Mouse (Mus musculus) lung, postnatal 10 days (tissue): ENCODE measurements at regions not wholly inside any gene's neighbourhood (a gene's known extent, or its start where the extent isn't known, plus 50 kb on each side); places are given as distances from the start of the nearest gene placed in this dataset.

Experiments used
- DNase-seq: peaks from one replicate; pipeline ENCODE4 v3.0.0; 2021

GRCm38 (mm10) chr10:99376430-99376829 is 113.4 kb downstream of the Dusp6 start:
- DNase-seq: peak; percentile 47

DNA sequence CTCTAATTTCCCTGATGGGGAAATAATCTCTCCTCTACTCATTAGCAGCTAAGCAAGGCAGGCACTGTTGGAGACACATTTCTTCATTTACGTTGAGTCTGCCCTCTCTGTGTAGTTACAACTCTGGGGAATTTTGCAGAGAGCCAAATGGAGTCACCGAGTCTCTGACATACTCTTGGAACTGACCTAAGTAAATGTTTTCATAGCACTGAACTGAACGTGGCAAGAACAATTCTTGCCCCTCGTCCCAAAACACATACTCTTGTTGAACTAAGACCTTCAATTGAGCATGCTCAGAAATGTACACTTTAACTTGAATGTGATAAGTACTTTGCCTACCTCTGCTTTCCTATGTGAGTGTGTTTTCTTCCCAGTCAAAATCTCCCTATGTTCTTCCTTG is 114.5 kb downstream of the Dusp6 start:
- no peak for DNase-seq

- no peak for DNase-seq
Observed at GRCm38 (mm10) chr10:99379156-99379555, 116.1 kb downstream of the Dusp6 start.

- no peak for DNase-seq
Observed at GRCm38 (mm10) chr10:99380170-99380569, 117.1 kb downstream of the Dusp6 start.

- peak; percentile 13 for DNase-seq
Observed at GRCm38 (mm10) chr10:99383028-99383427, 120.0 kb downstream of the Dusp6 start.

DNA sequence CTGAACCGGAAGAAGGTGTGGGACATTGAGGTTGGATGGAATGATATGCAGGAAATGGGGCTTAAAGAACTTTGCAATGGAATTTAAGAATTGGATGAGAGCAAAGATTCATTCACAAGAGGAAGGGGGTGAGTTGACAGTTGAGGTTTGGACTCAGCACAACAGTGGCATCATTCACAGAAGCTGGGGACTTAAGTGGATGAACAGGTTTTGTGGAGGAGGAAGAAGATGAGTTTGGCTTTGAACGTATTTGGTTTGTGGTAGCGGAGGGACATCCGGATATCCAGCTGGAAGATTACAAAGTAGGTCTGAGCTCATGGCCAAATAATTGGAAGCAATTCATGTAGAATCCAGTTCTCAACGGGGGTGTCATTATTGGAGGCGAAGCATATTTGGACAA is 121.3 kb downstream of the Dusp6 start:
- DNase-seq: no peak

DNA sequence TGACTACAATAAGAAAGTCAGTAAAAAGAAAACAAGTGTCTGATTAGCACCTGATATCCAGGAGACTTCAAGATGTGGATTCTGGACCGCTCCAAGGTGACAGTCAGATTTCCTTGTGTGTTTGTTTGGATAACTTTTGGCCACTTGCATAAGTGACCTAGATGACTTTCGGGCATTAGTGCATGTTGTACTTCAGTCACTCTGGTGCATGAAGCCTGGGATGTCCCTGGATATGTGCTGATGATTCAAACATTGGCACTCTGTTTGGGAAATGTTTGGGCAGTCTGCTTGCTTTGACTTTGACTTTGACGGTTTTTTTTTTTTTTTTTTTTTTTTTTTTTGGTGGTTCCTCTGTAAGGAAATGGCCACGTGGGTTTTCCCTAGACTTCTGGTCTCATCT is 121.8 kb downstream of the Dusp6 start:
- DNase-seq: no peak

- no peak for DNase-seq
Observed at GRCm38 (mm10) chr10:99385854-99386253, 122.8 kb downstream of the Dusp6 start.

- DNase-seq: no peak
Observed at GRCm38 (mm10) chr10:99388526-99388925, 125.5 kb downstream of the Dusp6 start.

DNA sequence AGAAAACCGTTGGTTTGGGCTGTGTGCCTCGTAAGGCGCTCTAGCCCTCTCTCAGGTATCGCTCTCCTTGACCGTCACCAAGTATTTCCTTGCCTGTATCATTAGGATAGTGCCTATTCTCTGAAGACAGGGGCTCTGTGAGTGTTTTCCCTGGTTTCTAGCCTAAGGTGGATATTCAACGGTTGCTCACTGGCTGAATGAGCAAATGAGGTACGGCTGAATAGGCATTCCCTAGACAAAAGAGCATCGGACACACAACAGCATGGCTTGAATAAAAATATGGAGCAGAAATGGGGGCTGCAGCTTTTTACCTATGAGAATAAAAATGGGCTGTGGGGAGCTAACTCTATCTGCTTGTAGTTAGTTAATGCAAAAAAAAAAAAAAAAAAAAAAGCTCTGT is 126.0 kb downstream of the Dusp6 start:
- DNase-seq: no peak

DNA sequence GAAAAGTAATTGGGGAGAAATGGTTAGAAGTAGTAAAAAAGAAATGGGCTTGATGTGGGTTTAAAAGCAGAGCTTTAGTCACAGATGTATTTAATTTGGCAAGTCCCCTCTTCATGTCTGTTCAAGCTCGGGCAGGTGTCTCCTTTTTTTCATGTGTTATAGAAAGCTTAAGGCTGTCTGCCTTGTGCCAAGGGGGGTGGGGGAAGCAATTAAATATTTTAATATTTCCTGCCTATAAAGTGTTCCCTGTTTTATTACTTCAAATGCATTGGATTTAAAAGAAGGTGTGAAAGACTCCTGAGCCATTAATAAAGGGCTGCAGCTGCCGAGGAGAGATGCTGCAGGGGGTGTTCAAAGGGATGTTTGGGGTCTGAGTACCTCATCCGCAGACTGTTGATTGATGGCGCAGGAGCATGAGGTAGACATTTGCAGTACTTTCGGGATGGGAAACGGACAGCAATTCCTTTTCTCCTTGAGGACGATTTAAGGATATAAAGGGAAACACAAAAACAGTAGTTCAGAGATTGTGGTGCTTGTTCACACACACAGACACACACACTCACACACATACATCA is 127.7 kb downstream of the Dusp6 start:
- DNase-seq: no peak

- no peak for DNase-seq
Observed at GRCm38 (mm10) chr10:99391725-99392124, 128.7 kb downstream of the Dusp6 start.

DNA sequence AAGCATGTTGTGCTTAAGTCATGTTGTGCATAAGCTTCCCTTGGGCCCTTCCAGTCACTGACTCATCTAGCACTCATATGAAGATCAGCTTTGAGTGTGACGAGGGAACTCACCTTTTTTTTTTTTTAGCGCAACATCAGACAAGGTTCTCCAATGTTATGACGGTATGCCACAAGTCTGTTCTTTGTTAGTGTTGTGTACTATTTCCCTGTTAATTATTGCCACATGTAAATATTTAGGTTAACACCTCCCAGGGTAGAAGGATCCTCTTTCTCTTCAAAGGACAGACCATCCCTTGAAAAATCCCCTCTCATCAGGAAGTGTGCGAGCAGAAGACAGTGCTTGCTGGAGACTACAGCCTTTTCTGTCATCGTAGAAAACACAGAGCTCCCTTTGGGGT is 129.9 kb downstream of the Dusp6 start:
- no peak for DNase-seq

DNA sequence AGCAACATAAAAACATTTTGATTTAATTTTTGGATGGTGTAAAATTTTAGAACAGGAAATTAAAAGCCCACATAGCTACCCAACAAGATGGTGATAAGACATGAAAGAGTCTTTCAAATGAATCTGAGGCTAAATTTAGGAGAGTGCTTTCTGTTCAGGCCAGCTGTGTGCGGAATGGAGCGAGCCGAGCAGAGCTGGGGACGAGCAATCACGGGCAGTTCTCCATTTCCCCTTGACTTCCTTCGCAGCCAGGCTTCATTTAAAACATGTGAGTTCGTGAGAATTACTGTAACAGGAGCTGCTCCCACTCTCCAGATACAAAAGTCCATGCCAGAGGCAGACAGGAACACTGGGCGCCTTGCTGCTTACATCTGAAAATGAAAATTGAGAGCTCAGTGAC is 130.5 kb downstream of the Dusp6 start:
- no peak for DNase-seq

DNA sequence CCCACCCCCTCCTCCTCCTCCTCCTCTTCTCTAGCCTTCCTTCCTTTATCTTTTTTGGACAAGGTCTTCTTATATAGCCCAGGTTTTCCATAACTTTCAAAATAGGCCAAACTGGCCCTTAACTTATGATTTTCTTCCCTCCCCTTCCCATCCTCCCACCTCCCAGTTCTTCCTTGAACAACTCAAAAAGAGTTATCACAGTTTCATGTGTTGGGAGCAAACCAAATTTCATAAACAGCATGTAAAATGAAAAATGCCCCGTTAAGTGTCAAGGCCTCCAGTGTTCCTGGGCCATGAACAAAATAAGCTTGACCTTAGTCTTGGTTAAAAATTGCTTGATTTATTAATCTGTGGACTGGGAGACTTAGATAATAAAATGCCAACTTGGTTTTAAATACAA is 132.4 kb downstream of the Dusp6 start:
- no peak for DNase-seq

- DNase-seq: no peak
Observed at GRCm38 (mm10) chr10:99396630-99397029, 133.6 kb downstream of the Dusp6 start.

GRCm38 (mm10) chr10:99400076-99400475 is 137.0 kb downstream of the Dusp6 start:
- DNase-seq: no peak

DNA sequence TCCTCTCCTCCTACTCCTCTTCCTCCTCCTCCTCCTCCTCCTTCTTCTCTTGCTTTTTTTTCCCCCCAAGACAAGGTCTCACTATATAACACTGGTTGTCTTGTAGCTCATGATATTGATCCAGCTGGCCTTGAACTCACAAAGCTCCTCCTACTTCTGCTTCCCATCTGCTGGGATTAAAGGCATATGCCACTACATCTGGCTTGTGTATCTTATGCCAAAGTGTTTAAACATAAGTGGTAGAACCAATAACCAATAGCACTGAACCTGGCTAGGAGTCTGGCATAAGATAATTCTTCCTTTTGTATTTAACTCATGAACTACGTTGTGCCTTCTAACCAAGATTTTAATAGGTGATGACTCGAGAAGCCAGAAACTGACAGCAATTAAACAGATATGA is 143.7 kb downstream of the Dusp6 start:
- DNase-seq: no peak

DNA sequence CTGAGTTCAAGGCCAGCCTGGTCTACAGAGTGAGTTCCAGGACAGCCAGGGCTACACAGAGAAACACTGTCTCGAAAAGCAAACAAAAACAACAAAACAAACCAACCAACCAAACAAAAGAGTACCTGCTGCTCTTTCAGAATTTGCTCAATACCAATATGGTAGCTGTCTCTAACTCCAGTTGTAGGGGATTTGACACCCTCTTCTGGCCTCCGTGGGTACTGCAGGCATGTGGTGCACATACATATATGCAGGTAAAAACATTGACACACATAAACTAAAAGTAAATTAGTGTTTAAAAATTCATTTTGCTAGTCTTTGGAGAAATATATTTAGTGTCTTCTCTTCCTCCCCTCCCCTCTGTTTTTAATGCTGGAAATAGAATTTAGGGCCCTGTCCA is 145.8 kb downstream of the Dusp6 start:
- no peak for DNase-seq

DNA sequence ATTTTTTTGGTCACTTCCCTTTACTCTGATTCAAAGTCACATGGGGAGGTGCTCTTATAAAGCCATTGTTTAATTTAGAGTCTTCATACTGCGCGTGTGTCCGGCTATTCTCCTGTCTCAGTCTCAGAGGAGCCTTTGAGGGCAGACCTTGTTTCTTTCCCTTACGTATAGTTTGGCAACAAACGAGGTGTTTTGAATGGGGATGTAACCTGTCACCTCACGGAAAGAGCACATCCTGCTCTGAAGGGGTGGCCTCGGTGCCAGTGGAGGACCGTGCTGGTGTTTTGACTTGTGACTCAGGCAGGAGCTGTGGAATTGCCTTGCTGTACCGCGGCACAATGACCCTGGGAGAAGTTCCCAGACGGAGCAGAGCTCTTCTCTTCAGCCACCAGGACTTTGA is 146.7 kb downstream of the Dusp6 start:
- peak; percentile 40 for DNase-seq

GRCm38 (mm10) chr10:99410754-99411153 is 147.7 kb downstream of the Dusp6 start:
- peak; percentile 37 for DNase-seq

- no peak for DNase-seq
Observed at GRCm38 (mm10) chr10:99413455-99413854, 150.4 kb downstream of the Dusp6 start.

DNA sequence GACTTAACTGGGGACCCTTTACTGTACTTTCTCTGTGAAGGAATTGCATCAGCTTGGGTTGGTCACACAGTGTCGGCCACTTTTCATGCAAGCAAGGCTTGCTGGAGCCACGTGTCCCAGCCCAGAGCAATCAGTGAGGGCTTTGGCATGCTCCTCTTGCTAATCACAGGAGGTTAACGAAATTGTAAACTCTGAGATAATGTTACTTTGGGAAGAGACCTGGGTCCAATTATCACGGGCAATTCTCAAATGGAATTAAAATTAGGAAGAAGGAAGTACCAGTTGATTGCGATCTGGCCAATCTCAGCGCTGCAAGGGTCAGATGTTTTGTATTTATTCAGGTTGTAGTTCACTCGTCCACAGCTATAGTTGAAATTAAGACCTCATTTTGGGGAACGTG is 153.2 kb downstream of the Dusp6 start:
- DNase-seq: no peak

DNA sequence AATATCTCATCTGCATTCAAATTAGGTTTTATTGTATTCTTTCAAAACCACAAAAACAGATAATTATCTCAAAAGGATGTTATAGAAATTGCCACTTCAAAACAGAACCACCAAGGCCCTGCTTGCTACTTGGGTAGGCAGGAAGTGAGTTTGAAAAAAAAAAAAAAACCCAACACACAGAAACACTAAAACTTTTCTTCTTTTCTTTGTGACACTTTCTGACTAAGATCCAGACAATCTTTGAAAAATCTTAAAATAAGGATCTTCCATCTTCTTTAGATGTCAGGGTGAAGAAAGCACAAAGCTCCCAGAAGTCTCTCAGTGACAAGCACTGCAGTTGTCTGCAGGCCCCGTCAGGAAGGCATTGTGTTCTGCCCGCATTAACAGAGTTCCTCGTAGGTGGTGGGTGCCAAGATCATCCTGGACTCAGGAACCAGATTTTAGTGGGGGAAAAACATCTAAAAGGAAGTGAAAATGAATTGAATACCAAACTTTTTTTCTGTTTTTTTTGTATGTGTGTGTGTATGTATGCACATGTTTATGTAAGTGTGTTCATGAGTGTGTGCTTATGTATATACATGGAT is 154.0 kb downstream of the Dusp6 start:
- DNase-seq: no peak

GRCm38 (mm10) chr10:99417591-99417990 is 154.6 kb downstream of the Dusp6 start:
- DNase-seq: no peak
